Mouse (Mus musculus): Measurements from ENCODE around the gene Pdzph1.
A peak's percentile ranks its signal among the peaks of the same experiment; 100 is the strongest.

The Pdzph1 gene

GRCm38 (mm10) chr17:58991275-58991674, at the start of gene Pdzph1:
TSS of gene Pdzph1 (minus strand) at chr17:58991375.
- DNase-seq: no peak

DNA sequence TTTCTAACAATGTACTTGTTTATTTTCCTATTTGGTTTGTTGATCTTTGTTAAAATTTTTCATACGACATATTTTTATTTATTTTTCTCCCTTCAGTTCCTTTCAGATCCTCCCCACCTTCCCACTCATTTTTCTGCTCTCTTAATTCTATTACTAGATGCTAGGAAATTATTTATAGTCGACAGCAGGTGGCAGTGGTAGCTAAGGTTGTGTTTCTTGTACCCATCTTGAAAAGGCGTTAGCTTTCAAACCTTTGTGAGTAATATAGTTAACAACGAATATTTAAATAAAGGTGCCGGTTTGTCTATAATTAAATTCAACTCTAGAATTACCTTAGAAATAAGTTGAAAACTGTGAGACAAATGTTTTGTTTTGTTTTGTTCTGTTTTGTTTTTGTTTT, 48.6 kb upstream of the Pdzph1 start:
- peak; percentile 2 to 4 for DNase-seq

DNA sequence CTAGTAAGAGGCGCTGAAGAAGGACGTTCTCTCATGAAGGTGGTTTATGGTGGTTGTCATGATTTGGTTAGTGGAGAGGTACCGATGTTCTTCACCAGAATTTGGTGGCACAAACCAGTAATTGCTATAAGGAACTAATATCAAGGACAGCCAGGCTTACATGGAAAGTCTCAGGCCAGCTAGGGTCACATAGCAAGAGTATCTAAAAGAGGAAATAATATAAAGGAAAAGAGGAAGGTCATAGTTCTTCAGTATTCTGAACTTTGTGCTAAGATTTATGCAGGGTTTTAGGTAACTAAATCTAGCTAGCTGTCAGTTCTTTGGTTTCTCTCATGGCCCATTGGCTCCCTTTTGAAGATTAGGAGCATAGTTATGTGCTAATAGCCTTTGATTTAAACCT, 42.3 kb upstream of the Pdzph1 start:
- DNase-seq: no peak

- no peak for DNase-seq
These were observed 35.2 kb upstream of the Pdzph1 start for GRCm38 (mm10) chr17:59026336-59026735.

GRCm38 (mm10) chr17:59024502-59024901, 33.3 kb upstream of the Pdzph1 start:
- DNase-seq: no peak

DNA sequence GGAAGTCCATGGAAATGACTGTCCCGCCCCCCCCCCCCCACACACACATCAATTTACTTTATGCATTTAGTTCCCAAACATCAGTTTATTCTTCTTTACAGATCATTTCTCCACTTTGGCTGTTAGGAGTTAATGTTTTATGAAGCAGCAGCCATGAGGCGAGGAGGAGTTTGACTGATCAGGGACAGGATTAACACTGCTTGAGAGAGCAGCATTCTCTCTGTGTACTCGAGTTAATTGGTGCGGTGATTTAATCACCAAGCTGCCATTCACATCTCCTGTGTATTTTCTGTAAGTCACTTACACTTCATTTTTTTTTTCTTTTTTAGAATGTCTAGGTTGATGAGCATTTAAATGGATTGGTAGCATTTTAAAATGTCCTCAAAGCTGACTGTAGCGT, 32.8 kb upstream of the Pdzph1 start:
- no peak for DNase-seq

DNA sequence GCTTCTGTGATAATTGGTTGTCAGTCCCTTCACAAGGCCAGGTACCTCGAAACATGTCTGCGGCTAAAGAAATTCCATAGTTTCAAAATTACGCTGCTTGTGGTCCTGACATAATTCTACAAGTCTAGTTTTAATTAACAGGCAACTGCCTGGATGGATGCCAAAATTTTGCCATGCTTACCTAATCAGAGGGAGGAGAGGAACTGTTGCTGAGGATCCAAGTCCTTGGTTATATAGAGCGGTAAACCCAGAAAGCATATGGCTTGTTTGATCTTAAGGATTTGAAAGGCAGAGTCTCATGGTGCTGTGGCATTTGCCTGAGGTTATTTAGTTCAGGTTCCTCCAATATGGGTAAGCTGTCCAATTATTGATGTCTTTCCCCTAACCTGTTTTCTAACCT, 27.5 kb upstream of the Pdzph1 start:
- DNase-seq: no peak

DNA sequence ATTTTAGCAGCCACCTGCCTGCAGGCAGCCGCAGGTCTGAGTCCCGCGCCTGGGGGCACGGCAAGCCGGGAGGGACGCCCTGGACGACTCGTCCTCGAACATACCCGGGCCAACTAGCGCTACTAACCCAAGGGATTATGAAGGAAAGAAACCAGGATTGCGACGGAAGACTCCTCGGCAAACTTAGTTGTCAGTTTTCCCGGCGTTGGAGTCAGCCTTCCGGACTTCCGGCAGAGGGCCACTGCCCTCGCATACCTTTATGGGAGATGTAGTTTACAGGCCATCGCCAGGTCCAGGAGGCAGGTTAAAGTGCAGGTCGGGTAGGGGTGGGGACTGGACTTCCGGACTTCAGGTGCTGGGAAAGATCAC, 21.9 kb upstream of the Pdzph1 start, which contains the start of gene Nudt12:
TSS of gene Nudt12 (minus strand) at position 282 of the 369 bp plus-strand sequence.
- DNase-seq: peak; percentile 63 to 68

- DNase-seq: no peak
These were observed 21.4 kb upstream of the Pdzph1 start for GRCm38 (mm10) chr17:59012421-59013090.

DNA sequence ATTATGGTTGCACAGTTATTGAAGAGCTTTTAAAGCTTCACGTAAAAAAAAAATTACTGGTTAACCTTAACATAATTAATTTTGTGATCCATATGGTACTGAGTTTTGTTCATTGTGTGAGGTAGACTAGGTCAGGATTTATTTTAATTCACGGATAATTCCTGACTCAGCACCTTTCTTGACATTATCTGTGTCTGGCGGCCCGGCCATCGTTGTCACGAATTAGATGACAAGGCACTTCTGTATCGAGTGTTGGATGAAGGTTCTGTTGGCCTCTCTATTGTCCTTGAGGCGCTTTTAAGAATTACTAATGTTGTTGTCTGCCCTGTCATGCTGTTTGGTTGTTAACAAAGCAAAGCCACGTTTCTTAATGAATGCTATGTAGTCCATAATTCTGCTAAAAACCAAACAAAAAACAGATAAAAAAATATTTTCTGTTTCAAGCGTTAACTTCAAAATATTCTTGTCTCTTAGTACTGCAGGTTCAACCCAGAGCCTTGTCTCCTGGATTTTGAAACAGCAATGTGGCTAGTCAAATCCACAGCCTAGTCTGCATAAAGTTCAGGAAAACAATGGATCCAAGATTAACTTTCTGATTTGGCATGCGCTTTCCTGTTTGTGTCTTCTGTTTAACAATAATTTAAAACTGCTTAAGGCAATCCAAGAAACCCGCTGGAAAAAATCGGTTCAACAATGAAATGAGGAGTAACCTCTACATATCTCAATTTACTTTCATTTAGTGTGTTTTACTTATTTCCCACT, 20.6 kb upstream of the Pdzph1 start:
- no peak for DNase-seq

GRCm38 (mm10) chr17:58973237-58973636, 17.9 kb downstream of the Pdzph1 start:
- no peak for DNase-seq

GRCm38 (mm10) chr17:58959905-58960304, 31.3 kb downstream of the Pdzph1 start:
- DNase-seq: peak; percentile 2

DNA sequence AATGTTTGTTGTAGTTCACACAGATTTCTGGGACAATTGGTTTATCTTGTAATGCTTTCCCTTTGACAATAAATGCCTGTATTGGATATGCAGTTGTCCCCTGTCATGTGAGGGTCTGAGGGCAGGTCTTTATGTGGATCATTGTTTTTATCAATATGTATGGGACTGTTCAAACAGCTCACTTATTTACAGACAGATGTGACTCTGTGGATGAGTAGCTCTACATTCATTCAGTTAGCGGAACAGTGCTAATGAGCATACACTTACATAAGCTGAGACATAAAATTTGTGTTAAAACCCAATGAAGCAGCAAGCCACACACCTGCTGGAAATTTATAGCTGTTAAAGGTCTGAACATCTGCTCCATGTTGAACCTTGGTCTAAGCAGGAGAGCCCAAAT, 34.1 kb downstream of the Pdzph1 start:
- DNase-seq: no peak

GRCm38 (mm10) chr17:58943015-58943822, 48.0 kb downstream of the Pdzph1 start:
- no peak for DNase-seq

DNA sequence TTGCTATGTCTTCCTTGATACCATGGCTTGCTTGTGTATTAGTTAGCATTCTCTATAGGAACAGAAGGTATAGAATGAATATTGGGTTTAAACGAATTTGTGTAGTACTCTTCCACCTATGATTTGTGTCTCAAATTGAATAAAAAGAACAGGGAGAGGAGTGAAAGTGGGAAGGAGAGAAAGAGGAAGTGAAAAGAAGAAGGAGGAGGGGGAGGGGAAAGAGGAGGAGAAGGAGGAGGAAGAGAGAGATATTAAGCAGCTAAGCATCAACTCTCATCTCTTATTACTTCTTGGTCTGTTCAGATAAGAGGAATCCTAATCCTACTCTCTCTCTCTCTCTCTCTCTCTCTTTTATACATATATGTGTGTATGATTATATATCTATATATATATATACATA, 52.6 kb downstream of the Pdzph1 start:
- DNase-seq: no peak

DNA sequence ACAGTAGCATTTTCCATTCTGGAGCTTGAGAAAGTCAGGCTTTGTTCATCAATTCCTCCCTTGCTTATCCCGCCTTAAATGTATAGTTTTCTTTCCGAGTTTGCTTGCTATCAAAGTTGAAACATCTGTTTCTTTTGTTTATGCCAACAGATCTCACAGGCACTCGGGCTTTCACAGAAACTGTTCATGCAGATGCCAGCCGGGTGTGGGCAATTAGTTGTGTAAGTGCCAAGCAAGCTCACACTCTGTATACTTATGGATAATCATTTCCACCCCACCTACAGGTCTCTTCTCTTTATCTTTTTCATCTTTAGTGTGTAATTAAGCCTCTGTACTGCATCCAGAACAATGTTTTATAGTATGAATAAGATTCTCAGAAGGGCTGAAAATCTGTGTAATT, 53.6 kb downstream of the Pdzph1 start:
- no peak for DNase-seq

DNA sequence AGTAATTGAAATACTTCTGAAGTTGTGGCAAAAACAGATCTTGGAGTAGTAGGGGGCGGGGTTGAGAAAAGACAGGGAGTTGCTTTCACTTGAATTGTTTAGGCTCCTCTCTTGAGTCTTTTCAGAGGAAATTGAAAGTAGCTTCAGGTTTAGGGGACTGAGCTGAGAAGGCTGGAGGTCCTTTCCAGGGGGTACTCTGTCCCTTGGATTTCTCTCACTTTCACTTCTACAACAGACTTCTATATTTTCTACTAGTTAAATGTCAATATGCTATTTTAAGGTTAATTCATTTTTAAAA, 58.2 kb downstream of the Pdzph1 start:
- DNase-seq: no peak

GRCm38 (mm10) chr17:58932279-58932982, 58.7 kb downstream of the Pdzph1 start:
- DNase-seq: no peak

DNA sequence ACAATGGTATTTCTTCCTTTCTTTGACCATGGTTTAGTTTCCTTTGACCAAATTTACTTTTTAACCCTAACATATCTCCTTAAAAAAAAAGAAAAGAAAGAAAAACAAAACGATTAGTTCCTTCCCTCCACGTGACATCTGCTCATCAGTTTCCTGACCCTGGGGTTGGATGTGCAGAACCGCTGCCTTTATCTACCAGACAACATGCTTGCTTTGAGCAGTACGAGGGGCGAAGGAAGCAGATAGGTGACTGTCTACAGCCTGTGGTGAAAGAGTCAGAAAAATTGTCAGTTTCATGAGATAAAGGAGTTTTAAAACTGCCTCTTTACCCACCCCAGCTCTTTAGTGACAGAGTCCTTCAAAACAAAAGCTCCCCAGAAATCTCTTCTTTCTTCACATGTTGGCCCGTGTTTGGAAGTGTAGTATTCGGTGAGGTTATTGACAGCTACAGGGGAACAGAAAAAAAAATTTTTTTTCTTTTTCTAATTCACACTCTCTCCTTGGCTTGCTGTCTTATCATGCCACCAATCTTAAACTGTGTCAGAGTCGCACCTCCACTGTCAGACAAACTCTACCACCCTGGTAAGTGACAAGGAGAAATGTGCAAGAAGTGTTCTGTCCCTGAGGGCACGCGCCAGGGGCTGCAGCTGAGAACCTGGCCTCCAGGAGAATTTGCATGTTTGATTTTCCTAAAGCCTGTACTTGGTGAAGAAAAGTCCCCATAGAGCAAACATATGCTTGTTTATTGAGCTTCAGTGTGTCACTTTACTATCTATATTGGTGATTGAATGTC, 66.2 kb downstream of the Pdzph1 start:
- DNase-seq: no peak

GRCm38 (mm10) chr17:58923901-58924476, 67.2 kb downstream of the Pdzph1 start:
- DNase-seq: no peak

DNA sequence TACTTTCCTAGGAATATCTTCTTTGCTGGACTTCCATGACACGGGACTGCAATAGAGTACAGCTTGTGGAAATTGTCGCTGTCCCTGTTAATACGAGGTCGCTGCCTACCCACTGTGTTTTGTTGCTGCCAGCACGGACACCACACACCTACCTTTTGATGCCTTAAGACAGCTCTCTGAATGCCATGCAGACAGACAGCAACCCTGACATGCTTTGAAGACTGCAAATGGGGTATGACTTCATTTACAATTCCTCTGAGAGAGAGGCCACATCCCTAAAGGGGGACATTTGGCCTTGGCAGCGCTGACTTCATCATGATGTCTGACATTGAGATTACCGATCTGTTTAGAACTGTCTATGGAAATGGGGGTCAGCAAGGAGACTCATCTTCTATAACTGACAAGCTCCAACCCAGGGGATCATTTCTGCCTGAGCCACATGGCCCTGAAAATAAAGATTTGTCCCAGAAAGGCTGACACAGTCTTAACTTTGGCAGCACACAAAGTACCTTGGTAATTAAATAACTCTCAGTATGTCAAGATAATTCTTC, 67.8 kb downstream of the Pdzph1 start:
- DNase-seq: no peak

- DNase-seq: no peak
These were observed 68.4 kb downstream of the Pdzph1 start for GRCm38 (mm10) chr17:58922821-58923220.

Measured in cerebellum, adult 18-20 months (tissue).